Mouse (Mus musculus) central nervous system, embryonic 14 days (tissue): ENCODE results near the gene Haus2. TPM values are rescaled to one million over a fixed set of nuclear protein-coding genes. Genes with fewer than 3 reads are reported as not detected.

ENCODE experiments used
- polyA plus RNA-seq: library from polyadenylated mRNA; depleted of rRNA; stranded (reverse); fragments of >200 nt; gene quantifications from 2 replicates; pipeline ENCODE4 v1.2.3, GENCODE M21; 2012; rRNA removed

Gene Haus2
- 16.7 TPM in 2 replicates for polyA plus RNA-seq

DNA sequence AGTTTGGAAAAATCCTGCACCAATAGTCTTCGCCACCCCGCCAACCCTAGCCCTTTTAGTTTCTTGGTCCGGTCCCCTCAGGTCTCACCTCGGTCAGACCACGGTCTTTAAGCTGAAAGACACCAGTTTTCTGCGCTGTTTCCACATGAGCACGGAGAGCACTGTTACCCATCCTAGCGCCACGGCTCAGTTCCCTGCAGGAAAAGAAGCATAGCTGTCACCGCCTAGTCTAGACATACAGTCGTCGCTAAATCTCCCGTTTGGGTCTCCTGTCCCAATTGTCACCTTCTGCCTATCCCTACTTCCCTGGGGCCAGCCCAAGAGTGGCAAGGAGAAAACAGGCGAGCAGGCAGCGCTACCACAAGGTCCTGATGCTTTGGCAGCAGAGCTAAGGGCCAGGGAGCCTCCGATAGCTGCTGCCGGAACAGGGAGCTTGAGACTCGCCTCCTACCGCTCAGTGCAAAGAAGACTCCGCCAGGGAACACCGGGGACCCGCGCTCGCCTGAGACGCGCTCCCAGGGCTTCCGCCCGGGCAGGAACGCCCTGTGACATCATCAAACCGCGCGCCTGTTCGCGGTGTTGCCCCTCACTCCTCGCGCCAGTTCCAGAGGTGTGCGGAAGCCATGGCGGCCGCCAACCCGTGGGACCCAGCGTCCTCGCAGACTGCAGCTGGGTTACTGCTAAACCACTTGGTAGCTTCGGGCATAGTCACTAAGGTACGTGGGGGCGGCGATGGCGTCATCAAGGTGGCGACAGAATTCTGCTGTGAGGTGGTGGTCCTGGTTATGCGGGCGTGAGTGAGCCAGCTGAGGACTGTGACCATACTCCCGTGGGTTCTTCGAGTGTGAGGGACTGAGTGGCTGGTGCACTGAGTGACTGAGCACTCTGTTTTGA is at the start of gene Haus2, which contains the start of gene Lrrc57:
TSS of gene Haus2 (plus strand) at position 554 of the 894 bp plus-strand sequence.
TSS of gene Lrrc57 (minus strand) at position 691 of the 894 bp plus-strand sequence.

DNA sequence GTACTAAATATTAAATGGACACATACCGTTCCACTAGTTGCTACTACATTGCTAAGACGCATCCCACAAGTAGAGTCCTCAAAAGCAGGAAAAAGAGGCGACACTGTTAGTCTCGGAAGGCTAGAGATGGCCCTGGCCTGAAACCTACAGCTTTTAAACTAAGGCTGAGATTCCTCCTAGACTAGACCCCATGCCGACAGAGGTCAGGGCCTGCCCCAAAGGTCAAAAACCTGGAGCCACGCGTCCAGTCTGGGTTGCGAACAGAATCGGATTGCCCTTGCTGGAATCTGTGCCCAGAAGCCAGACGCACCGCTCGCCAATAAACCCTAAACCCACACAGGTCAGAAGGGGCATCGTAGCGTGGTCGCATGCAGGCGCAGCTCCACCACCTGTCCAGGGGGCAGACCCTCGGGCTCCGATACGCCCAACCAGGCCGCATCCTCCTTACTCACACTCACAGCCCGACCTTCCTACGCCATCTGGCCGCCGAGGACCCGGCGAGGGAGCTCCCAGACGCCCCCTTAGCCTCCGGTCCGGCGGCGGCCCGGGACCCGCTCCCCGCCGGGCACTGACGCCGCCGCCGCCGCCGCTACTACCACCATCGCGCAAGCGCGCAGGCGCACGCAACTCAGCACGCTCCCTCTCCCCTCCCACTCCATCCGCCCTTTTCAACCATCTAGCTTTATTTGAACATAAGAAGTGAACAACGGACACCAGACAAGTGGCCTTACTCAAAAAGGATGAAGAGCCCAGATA is 45.8 kb upstream of the Haus2 start, which contains the start of gene Zfp106:
TSS of gene Zfp106 (minus strand) at position 609 of the 756 bp plus-strand sequence.

DNA sequence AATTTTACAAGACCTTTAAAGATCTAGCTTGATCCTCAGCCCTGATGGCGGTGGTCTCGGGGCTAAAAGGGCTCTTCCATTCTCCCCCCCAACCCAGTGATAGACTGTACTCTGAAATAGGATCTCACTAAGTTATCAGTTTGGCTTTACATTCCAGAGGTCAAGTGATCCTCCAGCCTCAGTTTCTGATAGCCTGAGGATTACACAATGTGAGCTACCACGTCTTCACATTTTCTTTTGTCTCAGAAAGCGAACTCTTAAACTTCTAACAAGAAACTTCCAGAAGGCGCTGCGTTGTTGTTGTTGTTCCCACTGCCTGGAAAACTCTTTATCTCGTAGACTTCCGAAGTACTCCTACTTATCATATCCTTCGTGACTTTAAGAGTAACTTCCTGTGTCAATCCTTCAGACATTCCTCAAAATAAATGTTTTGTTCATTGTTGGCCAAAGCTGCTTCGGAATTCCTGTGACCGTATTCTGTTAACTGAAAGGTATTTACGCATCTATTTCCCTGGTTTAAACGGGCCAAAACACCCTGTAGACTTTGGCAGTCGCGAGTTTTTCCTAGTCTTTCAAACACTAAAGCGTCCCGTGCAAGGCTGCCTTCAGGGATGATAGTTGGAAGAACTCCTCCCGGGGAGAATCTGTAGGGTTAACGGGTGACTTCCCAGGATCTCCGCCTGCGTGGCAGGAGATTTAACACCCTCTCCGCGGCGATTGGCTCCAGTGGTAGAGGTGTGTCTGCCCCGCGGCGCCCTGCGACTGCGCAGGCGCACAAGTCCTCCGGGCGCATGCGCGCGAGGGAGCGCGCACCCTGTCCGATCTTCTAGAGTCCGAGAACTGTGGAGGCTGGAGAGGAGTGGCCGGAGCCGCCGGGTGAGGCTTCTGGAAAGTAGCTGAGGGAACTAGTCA is 42.0 kb upstream of the Haus2 start, which contains the start of gene Snap23:
TSS of gene Snap23 (plus strand) at position 786 of the 912 bp plus-strand sequence.

DNA sequence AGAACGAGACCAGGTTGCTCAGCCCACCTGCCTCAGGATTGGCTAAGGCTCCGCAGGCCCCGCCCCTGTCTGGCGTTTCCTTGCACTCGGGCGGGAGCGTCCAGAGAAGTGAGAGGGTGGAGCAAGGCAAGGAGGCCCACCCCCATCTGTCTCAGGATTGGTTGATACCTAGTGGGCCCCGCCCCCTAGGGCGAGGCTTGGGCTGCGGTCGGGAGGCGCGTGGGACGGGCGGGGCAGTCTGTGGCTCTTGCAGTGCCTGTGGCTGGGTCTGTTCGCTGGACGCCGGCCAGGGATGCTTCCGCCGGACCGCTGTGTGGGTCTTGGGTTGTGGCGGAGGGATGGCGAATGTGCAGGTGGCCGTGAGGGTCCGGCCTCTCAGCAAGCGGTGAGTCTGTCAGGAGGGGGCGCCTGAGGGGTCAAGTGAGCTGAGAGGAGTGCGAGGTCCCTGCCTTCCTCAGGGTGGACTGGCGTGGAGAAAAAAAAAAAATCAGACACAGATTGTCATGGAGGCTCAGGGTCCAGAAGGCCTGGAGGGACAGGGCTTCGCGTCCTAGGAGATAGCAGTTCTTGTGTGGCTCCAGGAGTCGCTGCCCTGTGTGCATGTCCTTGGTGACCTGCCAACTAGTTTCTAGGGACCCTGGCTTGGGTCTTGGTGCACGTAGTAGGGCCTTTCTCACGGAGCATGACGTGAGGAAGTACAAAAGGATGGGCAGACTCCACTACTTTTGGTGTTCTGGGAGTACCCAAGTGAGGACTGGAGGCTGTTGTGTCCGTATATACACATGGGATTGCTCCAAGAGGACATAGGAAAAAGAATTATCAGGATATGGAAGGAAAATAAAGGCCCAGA is 19.9 kb downstream of the Haus2 start, which contains the start of gene Stard9:
TSS of gene Stard9 (plus strand) at position 236 of the 850 bp plus-strand sequence.

Other genes starting within 250 kb of the Haus2 start
- gene Ganc, start 205.5 kb upstream of the Haus2 start, polyA plus RNA-seq, result 7.8 and 8.0 TPM in 2 replicates
- 20.4 and 20.5 TPM in 2 replicates for gene Tmem87a, start 205.3 kb upstream of the Haus2 start, polyA plus RNA-seq
- 1.1 and 2.1 TPM in 2 replicates for gene Capn3, start 153.4 kb upstream of the Haus2 start, polyA plus RNA-seq
- 43.1 and 44.4 TPM in 2 replicates for gene Zfp106, start 45.5 kb upstream of the Haus2 start, polyA plus RNA-seq
- gene Snap23, start 41.7 kb upstream of the Haus2 start, polyA plus RNA-seq, result 25.3 and 28.9 TPM in 2 replicates
- gene Lrrc57, start 137 bp downstream of the Haus2 start, polyA plus RNA-seq, result 21.4 and 26.4 TPM in 2 replicates
- gene Stard9, start 19.7 kb downstream of the Haus2 start, polyA plus RNA-seq, result 13.9 and 16.5 TPM in 2 replicates
- gene Cdan1, start 240.7 kb downstream of the Haus2 start, polyA plus RNA-seq, result 30.4 and 33.1 TPM in 2 replicates
- 15.1 and 17.1 TPM in 2 replicates for gene Ttbk2, start 241.2 kb downstream of the Haus2 start, polyA plus RNA-seq